Mouse (Mus musculus) inflammation-experienced regulatory T-cells, adult 16 weeks (primary cell): ENCODE measurements around the gene Kif3a. TPM values are rescaled to one million over a fixed set of nuclear protein-coding genes. Genes with fewer than 3 reads are reported as not detected.

ENCODE experiments used
- polyA plus RNA-seq: library from polyadenylated mRNA; unstranded; fragments of 100-300 nt; shearing (Covaris generic); gene quantifications from one replicate; pipeline ENCODE4 v1.2.1, GENCODE M21; 2017

The Kif3a gene
- 20.2 TPM for polyA plus RNA-seq

GRCm38 (mm10) chr11:53567224-53568014 lies at the start of gene Kif3a:
Kif3a (plus strand) TSS chr11:53567379.

GRCm38 (mm10) chr11:53519207-53520121 lies 47.7 kb upstream of the Kif3a start, which contains the start of gene Sept8:
Sept8 (plus strand) TSS chr11:53519257.

GRCm38 (mm10) chr11:53618619-53619198 lies 51.5 kb downstream of the Kif3a start, which contains the start of gene Il4:
Il4 (minus strand) TSS chr11:53618669.

GRCm38 (mm10) chr11:53634556-53634955 lies 67.4 kb downstream of the Kif3a start, which contains the start of gene Il13:
Il13 (minus strand) TSS chr11:53634702.

Other genes starting within 250 kb of the Kif3a start
- gene Zcchc10, start 242.7 kb upstream of the Kif3a start, polyA plus RNA-seq: 36.2 TPM
- gene Aff4, start 216.5 kb upstream of the Kif3a start, polyA plus RNA-seq: 15.7 TPM
- not detected for gene Leap2, start 144.2 kb upstream of the Kif3a start, polyA plus RNA-seq
- 310 TPM for gene Uqcrq, start 136.5 kb upstream of the Kif3a start, polyA plus RNA-seq
- gene Gdf9, start 136.4 kb upstream of the Kif3a start, polyA plus RNA-seq: 0.48 TPM
- not detected for gene Gm10447, start 110.3 kb upstream of the Kif3a start, polyA plus RNA-seq
- not detected for gene Shroom1, start 110.2 kb upstream of the Kif3a start, polyA plus RNA-seq
- gene Gm9837, start 96.9 kb upstream of the Kif3a start, polyA plus RNA-seq: not detected
- not detected for gene Gm9945, start 87.2 kb upstream of the Kif3a start, polyA plus RNA-seq
- gene Sowaha, start 87.1 kb upstream of the Kif3a start, polyA plus RNA-seq: not detected
- gene Sept8, start 48.1 kb upstream of the Kif3a start, polyA plus RNA-seq: 1.6 TPM
- gene Il4, start 51.3 kb downstream of the Kif3a start, polyA plus RNA-seq: 4.1 TPM
- gene Il13, start 67.3 kb downstream of the Kif3a start, polyA plus RNA-seq: not detected
- gene Rad50, start 139.9 kb downstream of the Kif3a start, polyA plus RNA-seq: 61.8 TPM
- gene Il5, start 153.4 kb downstream of the Kif3a start, polyA plus RNA-seq: not detected
- gene Irf1, start 202.6 kb downstream of the Kif3a start, polyA plus RNA-seq: 521 TPM
- gene Gm17334, start 205.8 kb downstream of the Kif3a start, polyA plus RNA-seq: 2.5 TPM